Mouse (Mus musculus): ENCODE measurements around the gene Traf3.

- TF ChIP-seq CTCF (IDR thresholded peaks at IDR 0.05; ENCODE audit: extremely low read depth, insufficient read depth, insufficient read length, insufficient replicate concordance) = no peak
- no peak for TF ChIP-seq POLR2A (IDR thresholded peaks at IDR 0.05; ENCODE audit: low read depth, low read length)
These were observed 72.2 kb downstream of the Traf3 start for GRCm38 (mm10) chr12:111238345-111238744.

All from spleen, adult 2 months (tissue).